Mouse (Mus musculus) liver, adult 2 months (tissue): ENCODE data around the gene Unc5c.

Source experiments
- CTCF ChIP-seq: fragments of 200-500 bp; IDR thresholded peaks from 2 replicates; pipeline ENCODE4 v1.5.1; 2011; ENCODE audit warnings: low read depth, low read length, control low read depth
- POLR2A ChIP-seq: fragments of 200-500 bp; IDR thresholded peaks from 2 replicates; pipeline ENCODE4 v1.6.1; 2011; ENCODE audit warnings: low read length, control low read depth; ENCODE audit not compliant: insufficient read depth; ENCODE audit errors: extremely low read depth

DNA sequence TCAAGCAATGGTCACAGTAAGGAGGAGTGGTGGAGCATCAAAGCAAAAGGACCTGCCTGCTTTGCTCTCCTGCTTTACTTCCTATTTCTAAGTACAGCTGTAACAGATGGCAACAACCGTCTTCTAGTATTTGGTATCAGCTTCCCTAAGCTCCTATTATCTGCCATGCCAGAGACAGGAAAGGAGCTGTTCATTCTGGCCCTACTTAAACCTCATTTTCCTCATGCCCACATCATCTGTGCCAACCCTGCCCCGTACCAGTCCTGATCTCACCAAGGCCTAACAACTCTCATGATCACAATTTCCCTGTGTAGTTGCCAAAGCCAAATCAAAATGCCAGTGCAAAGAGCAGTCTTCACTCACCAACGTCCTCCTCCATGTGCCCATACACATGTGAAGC, 226.4 kb downstream of the Unc5c start:
- TF ChIP-seq POLR2A (no peak), CTCF (no peak)
